Mouse (Mus musculus): Measurements from ENCODE around the gene Epsti1. TPM values are rescaled to one million over a fixed set of nuclear protein-coding genes. Genes with fewer than 3 reads are reported as not detected.

The Epsti1 gene
- 0.43 and 0.53 TPM in 2 replicates for polyA plus RNA-seq (2012; rRNA removed)

DNA sequence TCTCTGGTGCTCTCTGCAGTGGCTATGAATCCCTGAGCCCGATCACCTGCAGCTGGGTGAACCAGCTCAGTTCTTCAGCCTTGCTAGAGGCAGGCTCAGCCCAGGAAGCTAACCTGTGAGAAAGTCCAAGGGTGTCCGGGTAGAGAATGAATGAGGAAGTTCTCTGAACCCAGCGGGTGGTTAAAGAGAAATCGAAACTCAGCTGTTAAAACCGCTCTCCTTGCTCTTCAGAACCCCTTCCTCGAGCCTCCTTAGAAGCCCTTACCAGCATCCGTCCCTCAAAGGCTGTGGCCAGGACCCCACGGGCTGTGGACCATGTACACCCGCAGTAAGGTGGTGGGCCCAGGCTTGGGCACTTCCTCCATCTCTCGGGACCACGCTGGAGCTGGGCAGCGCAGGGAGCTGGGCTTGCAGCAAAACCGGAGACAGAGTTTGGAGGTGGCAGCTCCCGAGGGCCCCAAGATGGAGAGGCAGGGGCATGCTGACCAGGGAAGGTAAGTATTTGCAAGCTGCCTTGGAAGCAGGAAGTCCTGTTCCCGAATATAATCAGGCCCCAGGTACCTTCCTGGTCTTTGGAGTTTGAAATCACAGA is at the start of gene Epsti1:
Epsti1 (plus strand) TSS at position 69 of the 592 bp plus-strand sequence.

GRCm38 (mm10) chr14:77874304-77875241 is 29.5 kb upstream of the Epsti1 start, which contains the start of gene Dnajc15:
Gene Dnajc15, minus strand, starts transcription at chr14:77875125.

Other genes with a start within 250 kb of the Epsti1 start
- gene Dnajc15, start 29.1 kb upstream of the Epsti1 start, polyA plus RNA-seq (2012; rRNA removed), result 16.1 and 23.1 TPM in 2 replicates
- gene Fam216b, start 184.8 kb downstream of the Epsti1 start, polyA plus RNA-seq (2012; rRNA removed), result 1.1 and 2.1 TPM in 2 replicates